Mouse (Mus musculus) midbrain, embryonic 13.5 days (tissue): Measurements from ENCODE around the gene Chaf1a. TPM values are rescaled to one million over a fixed set of nuclear protein-coding genes. Genes with fewer than 3 reads are reported as not detected.

Experiments used
- ATAC-seq: fragments of 200-750 bp; cut with Nextera tagmentation; 2 replicates; pipeline ENCODE4 v1.8.0; 2017; ENCODE audit warnings: mild to moderate bottlenecking, moderate TSS enrichment, moderate library complexity
- H3K27ac ChIP-seq: fragments of 300-500 bp; sonication (generic); 2 replicates; pipeline ENCODE4 v1.5.1; 2015; ENCODE audit warnings: inconsistent platforms, mild to moderate bottlenecking, moderate library complexity
- H3K27me3 ChIP-seq: fragments of 300-500 bp; sonication (generic); 2 replicates; pipeline ENCODE4 v1.6.1; 2015; ENCODE audit warnings: mild to moderate bottlenecking, inconsistent platforms
- H3K36me3 ChIP-seq: fragments of 300-500 bp; sonication (generic); 2 replicates; pipeline ENCODE4 v1.6.1; 2015; ENCODE audit warnings: mild to moderate bottlenecking, inconsistent platforms
- H3K4me1 ChIP-seq: fragments of 300-500 bp; sonication (generic); replicated peaks from 2 replicates; pipeline ENCODE4 v1.6.1; 2015; ENCODE audit warnings: inconsistent platforms
- H3K4me2 ChIP-seq: fragments of 300-500 bp; sonication (generic); replicated peaks from 2 replicates; pipeline ENCODE4 v1.6.1; 2015; ENCODE audit warnings: moderate library complexity, mild to moderate bottlenecking, inconsistent platforms
- H3K4me3 ChIP-seq: fragments of 300-500 bp; sonication (generic); replicated peaks from 2 replicates; pipeline ENCODE4 v1.5.1; 2015; ENCODE audit warnings: mild to moderate bottlenecking, inconsistent platforms
- H3K9ac ChIP-seq: fragments of 300-500 bp; sonication (generic); replicated peaks from 2 replicates; pipeline ENCODE4 v1.6.1; 2015; ENCODE audit warnings: mild to moderate bottlenecking, inconsistent platforms
- H3K9me3 ChIP-seq: fragments of 300-500 bp; sonication (generic); 2 replicates; pipeline ENCODE4 v1.6.1; 2016; ENCODE audit warnings: mild to moderate bottlenecking, inconsistent platforms
- WGBS: fragments of 180-500 bp; shearing (Covaris S2); methylation state at CpG from one replicate; pipeline ENCODE4 v1.1.7; 2015; 5-methylcytosine and 5-hydroxymethylcytosine counted together
- polyA plus RNA-seq: library from polyadenylated mRNA; unstranded; fragments of >200 nt; fragmentation: Nextera tagmentation; extraction: Ambion mirVana; gene quantifications from 2 replicates; pipeline ENCODE4 v1.2.1, GENCODE M21; 2015

The Chaf1a gene
- polyA plus RNA-seq, 1 experiment from 2014 or later: 11.0 TPM

DNA sequence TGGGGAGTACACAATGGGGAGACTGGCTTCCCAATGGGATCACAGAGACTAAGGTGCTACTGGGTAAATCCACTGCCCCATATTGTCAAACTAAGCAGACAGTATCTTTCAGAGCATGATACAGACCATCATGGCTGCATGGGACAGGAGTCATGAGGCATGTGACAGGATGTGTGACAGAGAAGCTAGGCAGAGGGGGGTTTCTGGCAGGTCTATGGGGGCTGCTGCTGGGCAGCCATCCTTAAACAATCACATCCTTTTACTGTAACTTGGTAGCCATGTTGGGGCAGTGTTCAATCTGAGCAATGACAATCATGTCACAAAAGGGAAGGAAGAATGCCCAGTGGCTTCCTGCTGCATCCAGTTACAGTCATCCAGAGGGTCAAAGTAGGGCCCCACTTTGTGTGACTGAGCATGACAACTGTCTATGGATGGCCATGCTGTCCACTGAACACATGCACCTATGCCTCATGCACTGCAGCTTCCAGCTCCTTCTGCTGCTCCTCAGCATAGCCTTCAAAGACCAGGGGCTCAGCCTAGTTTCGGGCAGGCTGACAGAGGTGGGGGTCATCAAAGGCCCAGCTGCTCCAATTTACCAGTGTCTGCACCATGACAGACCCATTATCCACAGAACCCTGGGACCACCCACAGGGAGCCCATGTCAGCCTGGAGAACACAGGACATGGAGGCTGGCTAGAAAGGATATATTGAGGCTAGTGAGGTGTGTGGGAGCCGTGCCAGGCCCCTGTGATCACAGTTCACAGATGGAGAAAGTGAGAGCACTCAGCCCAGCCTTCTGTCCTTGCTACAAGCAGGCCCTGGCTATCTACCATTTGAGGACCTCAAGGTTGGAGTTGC, 17.9 kb upstream of the Chaf1a start:
- Histone ChIP-seq H3K4me2 (no peak overlapping the region), H3K4me1 (peaks cover 34% of the 10 kb centered on the region), H3K27ac (peak overlapping the region; percentile 54), H3K9me3 (no peaks in the 10 kb centered on the region), H3K4me3 (no peak overlapping the region), H3K9ac (0 out of 2 replicates have a peak overlapping the region, but pooled peaks have one; percentile 17), H3K27me3 (no peaks in the 10 kb centered on the region), H3K36me3 (peaks cover 45% of the 10 kb centered on the region)
- WGBS: 51% methylated on average over 2 of the region's 2 CpGs
- ATAC-seq: no peak

DNA sequence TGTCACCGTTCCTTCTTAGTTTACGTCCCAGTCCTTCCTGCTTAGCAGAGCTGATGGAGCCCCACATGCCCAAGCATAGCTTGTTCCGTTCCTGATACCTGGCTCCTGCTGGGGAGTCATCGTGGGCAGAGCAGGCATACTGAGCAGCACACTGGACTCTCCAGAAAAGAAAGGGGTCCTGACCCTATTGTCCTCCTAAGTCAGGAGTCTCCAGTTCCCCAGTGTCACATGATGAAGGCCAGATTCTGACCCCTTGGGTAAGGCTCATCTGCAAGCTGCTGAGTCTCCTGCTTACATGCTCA, 17.3 kb upstream of the Chaf1a start:
- 77% methylated on average over 4 of the region's 4 CpGs for WGBS

GRCm38 (mm10) chr17:56023386-56023785, 16.9 kb upstream of the Chaf1a start:
- Histone ChIP-seq H3K27ac (peak overlapping the region; percentile 54; the same call in 1 of the 2 replicates), H3K4me1 (peaks cover 34% of the 10 kb centered on the region), H3K4me2 (no peak overlapping the region), H3K9ac (no peak overlapping the region), H3K27me3 (no peaks in the 10 kb centered on the region), H3K9me3 (no peaks in the 10 kb centered on the region), H3K36me3 (peaks cover 35% of the 10 kb centered on the region), H3K4me3 (no peak overlapping the region)
- WGBS: 89% methylated on average over 5 of the region's 5 CpGs
- ATAC-seq: no peak

More for the DNA sequence above, 17.3 kb upstream of the Chaf1a start:
- ATAC-seq: no peak
- Histone ChIP-seq H3K9ac (0 out of 2 replicates have a peak overlapping the region, but pooled peaks have one; percentile 17), H3K4me3 (no peak overlapping the region), H3K27me3 (no peaks in the 10 kb centered on the region), H3K27ac (peak overlapping the region; percentile 54; the same call in 1 of the 2 replicates), H3K4me2 (no peak overlapping the region), H3K4me1 (peaks cover 34% of the 10 kb centered on the region), H3K9me3 (no peaks in the 10 kb centered on the region), H3K36me3 (peaks cover 39% of the 10 kb centered on the region)

DNA sequence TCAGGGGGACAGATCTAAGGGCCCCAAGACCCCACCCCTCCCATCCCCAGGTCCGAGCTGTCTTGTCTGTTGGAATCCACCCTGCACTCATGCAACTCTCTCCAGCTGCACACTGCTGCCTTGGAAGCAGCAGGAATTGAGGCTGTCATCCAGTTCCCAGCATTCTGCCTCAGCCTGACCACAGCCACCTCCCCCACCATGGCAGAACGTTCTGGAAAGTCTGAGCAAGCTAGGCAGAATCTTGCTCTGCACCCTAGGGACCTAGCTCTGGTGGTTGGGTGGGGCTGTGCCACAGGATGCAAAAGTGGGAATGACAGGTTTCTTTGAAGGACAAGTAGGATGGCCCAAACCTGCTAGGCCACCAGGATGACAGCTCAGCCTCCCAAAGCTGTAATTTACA, 15.8 kb upstream of the Chaf1a start:
- no peaks in the 10 kb centered on the region for H3K9me3 ChIP-seq
- peaks cover 34% of the 10 kb centered on the region for H3K4me1 ChIP-seq
- WGBS: 90% methylated on average over 2 of the region's 2 CpGs
- H3K27me3 ChIP-seq: no peaks in the 10 kb centered on the region
- H3K9ac ChIP-seq: no peak overlapping the region
- H3K4me2 ChIP-seq: no peak overlapping the region
- no peak overlapping the region for H3K4me3 ChIP-seq
- peaks cover 35% of the 10 kb centered on the region for H3K36me3 ChIP-seq
- ATAC-seq: no peak
- 0 out of 2 replicates have a peak overlapping the region, but pooled peaks have one; percentile 25 for H3K27ac ChIP-seq

DNA sequence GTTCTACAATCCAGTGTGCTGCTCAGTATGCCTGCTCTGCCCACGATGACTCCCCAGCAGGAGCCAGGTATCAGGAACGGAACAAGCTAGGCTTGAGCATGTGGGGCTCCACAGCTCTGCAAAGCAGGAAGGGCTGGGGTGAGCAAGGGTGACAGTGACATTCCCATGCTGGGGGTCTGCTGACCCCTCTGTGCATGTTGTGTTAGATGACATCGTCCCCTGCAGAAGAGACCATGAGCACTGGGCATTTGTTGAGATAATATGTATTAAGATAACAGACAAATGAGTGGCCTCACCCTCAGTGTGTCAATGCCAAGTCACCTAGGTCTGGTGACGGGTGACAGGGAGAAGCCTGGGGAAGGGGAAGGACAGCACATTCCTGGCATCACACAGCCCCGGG, 15.3 kb upstream of the Chaf1a start:
- 87% methylated on average over 5 of the region's 5 CpGs for whole genome bisulfite sequencing
- ATAC-seq: no peak

DNA sequence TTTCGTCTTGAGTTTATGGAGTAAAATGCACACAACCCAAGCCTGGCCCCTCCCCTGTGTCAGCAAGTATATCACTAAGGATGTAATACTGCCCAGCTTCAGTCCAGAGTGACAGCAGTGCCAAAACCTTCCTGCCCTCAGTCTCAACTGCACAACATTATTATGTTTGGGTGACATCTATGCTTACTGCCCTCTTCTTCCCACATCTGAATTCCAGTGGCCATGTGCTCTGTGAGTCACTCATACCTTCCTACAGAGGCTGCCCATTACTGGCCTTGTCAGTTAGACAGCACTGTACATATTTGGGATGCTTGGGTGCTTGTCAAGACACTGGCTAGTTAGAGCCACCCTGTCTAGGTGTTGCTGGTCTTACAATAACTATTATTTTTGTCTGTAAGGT, 13.9 kb upstream of the Chaf1a start:
- Histone ChIP-seq H3K36me3 (peaks cover 42% of the 10 kb centered on the region), H3K9ac (no peak overlapping the region), H3K4me1 (peaks cover 28% of the 10 kb centered on the region), H3K4me2 (no peak overlapping the region), H3K27me3 (no peaks in the 10 kb centered on the region), H3K4me3 (no peak overlapping the region), H3K27ac (no peak overlapping the region), H3K9me3 (no peaks in the 10 kb centered on the region)
- no peak for ATAC-seq
- 87% methylated on average over 1 of the region's 1 CpGs for WGBS

More for the DNA sequence above, 15.3 kb upstream of the Chaf1a start:
- no peaks in the 10 kb centered on the region for H3K27me3 ChIP-seq
- H3K27ac ChIP-seq: no peak overlapping the region
- no peak overlapping the region for H3K9ac ChIP-seq
- no peak overlapping the region for H3K4me3 ChIP-seq
- no peak overlapping the region for H3K4me2 ChIP-seq
- peaks cover 34% of the 10 kb centered on the region for H3K4me1 ChIP-seq
- H3K36me3 ChIP-seq: peaks cover 35% of the 10 kb centered on the region
- H3K9me3 ChIP-seq: no peaks in the 10 kb centered on the region

GRCm38 (mm10) chr17:56026881-56027280, 13.4 kb upstream of the Chaf1a start:
- Histone ChIP-seq H3K27ac (no peak overlapping the region), H3K4me3 (no peak overlapping the region), H3K4me2 (no peak overlapping the region), H3K36me3 (peaks cover 42% of the 10 kb centered on the region), H3K9me3 (no peaks in the 10 kb centered on the region), H3K27me3 (no peaks in the 10 kb centered on the region), H3K9ac (no peak overlapping the region), H3K4me1 (peaks cover 24% of the 10 kb centered on the region)
- 80% methylated on average over 1 of the region's 1 CpGs for WGBS
- no peak for ATAC-seq

GRCm38 (mm10) chr17:56027801-56028441, 12.3 kb upstream of the Chaf1a start:
- Histone ChIP-seq H3K4me3 (no peak overlapping the region), H3K4me2 (no peak overlapping the region), H3K27ac (no peak overlapping the region), H3K4me1 (peaks cover 22% of the 10 kb centered on the region), H3K36me3 (peaks cover 49% of the 10 kb centered on the region), H3K9ac (no peak overlapping the region), H3K9me3 (no peaks in the 10 kb centered on the region), H3K27me3 (no peaks in the 10 kb centered on the region)
- 92% methylated on average over 5 of the region's 5 CpGs for WGBS
- ATAC-seq: no peak

DNA sequence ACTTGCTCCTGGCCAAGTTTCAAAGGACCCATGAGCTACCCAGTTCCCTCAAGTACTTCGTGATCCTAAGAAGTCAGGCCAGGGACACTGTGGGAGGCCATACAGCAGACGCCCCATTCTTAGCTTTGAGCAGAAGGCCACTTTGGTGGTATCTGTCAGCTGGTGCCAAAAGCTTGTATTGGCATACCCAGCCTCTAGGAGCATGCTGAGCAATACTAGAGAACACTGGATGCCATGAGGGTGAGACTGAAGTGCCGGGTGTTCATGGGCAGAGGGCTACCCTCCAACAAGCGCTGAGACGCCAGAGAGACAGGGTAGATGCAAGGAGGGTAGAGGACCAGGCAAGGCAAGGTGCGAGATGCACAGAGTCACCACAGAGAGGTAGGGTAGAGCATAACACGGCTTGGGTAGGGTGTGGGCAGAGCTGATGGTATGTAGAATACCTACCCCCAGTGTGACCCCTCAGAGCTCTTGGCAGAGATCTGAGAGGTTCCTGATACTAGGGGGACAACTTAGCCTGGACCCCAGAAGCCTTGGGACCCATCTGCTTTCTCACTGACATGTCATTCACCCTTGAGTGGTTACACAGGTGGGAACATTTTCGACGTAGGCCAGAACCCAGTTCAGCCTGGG, 9.9 kb upstream of the Chaf1a start:
- H3K27ac ChIP-seq: no peak overlapping the region
- ATAC-seq: no peak
- no peak overlapping the region for H3K4me3 ChIP-seq
- H3K9me3 ChIP-seq: no peaks in the 10 kb centered on the region
- H3K4me2 ChIP-seq: no peak overlapping the region
- peaks cover 40% of the 10 kb centered on the region for H3K4me1 ChIP-seq
- no peak overlapping the region for H3K9ac ChIP-seq
- H3K36me3 ChIP-seq: peaks cover 58% of the 10 kb centered on the region
- WGBS: 95% methylated on average over 9 of the region's 9 CpGs
- H3K27me3 ChIP-seq: no peaks in the 10 kb centered on the region

- whole genome bisulfite sequencing: 77% methylated on average over 5 of the region's 5 CpGs
- H3K9ac ChIP-seq: no peak overlapping the region
- H3K9me3 ChIP-seq: no peaks in the 10 kb centered on the region
- no peak overlapping the region for H3K4me2 ChIP-seq
- H3K27me3 ChIP-seq: no peaks in the 10 kb centered on the region
- H3K27ac ChIP-seq: no peak overlapping the region
- H3K4me3 ChIP-seq: no peak overlapping the region
- peaks cover 57% of the 10 kb centered on the region for H3K36me3 ChIP-seq
- no peak for ATAC-seq
- H3K4me1 ChIP-seq: peaks cover 45% of the 10 kb centered on the region
These were observed 9.3 kb upstream of the Chaf1a start for GRCm38 (mm10) chr17:56030919-56031318.

DNA sequence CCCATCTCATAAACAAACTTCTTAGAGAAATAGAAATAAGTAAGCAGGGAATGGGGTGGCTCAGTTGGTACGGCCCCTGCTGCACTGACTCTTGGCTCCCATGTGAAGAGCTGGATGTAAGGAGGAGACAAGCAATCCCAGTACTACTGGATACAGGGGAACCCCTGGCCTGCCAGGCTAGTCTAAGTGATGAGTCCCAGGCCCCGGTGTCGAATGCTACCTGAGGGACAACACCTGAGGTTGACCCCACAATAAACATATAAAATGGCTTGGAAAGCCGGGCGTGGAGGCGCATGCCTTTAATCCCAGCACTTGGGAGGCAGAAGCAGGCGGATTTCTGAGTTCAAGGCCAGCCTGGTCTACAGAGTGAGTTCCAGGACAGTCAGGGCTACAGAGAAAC, 8.8 kb upstream of the Chaf1a start:
- Histone ChIP-seq H3K9ac (no peak overlapping the region), H3K36me3 (peaks cover 57% of the 10 kb centered on the region), H3K27ac (no peak overlapping the region), H3K9me3 (no peaks in the 10 kb centered on the region), H3K4me1 (peaks cover 47% of the 10 kb centered on the region), H3K27me3 (no peaks in the 10 kb centered on the region), H3K4me2 (no peak overlapping the region), H3K4me3 (no peak overlapping the region)
- ATAC-seq: no peak
- WGBS: 91% methylated on average over 7 of the region's 7 CpGs

DNA sequence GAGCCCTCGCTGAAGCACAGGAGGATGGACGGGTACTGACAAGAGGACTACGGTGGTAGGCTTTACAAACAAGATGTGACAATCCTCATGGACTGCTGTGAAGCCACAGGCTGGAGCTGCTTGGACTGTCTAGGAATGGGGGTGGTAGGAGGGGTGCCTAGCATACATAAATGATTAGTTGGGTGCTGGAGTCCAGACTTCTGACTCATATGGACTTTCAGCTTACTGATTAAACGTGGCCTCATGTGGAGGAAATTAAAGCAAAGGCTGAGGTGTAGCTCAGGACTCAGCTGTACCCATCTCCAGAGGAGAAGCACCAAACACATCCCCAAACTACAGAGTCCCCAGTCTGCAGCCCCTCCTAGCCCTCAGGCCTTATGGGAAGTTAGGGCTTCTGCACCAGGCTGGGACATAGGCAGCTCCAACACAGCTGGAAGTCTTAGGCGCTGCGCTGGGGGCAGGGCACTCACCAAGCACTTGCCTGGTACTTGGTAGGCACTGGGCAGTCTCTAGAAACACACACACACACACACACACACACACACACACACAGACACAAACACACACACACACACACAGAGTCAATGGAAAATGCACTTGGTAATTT, 8.0 kb upstream of the Chaf1a start:
- H3K36me3 ChIP-seq: peaks cover 53% of the 10 kb centered on the region

More for the DNA sequence above, 8.0 kb upstream of the Chaf1a start:
- Histone ChIP-seq H3K9me3 (no peaks in the 10 kb centered on the region), H3K9ac (no peak overlapping the region), H3K27me3 (no peaks in the 10 kb centered on the region), H3K4me2 (no peak overlapping the region), H3K27ac (no peak overlapping the region), H3K4me3 (no peak overlapping the region), H3K4me1 (peaks cover 49% of the 10 kb centered on the region)
- ATAC-seq: no peak
- 73% methylated on average over 6 of the region's 6 CpGs for WGBS
